ENCODE assay signal across 19 mouse cellular contexts in the genomic region with DNA sequence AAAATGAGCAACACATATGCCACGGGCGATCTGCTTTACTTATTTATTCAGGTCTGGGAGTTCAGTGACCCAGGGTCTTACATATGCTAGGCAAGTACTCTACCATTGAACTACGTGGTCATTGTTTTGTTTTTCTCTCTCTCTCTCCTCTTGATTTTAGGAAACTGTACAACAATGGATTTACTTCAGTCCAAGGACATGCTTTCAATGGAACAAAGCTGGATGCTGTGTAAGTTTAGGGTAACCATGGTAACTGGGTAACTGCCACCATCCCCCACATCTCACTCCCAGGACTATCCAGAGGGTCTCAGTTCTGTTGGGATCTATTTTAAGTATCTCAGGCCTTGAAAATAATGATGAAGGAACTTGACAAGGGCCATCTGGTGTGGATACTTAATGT.
DNase-seq lines count a peak whose midpoint lies in the region; ATAC-seq lines count a peak whose summit lies in the region.
"Had no signal": no experiment of that assay in that cellular context is flagged by ENCODE, and none has a peak within 500 bp of the region (broad histone marks: within the 10 kb centered on the region; RNA-seq: fewer than 3 reads in every experiment).

No protein-coding gene starts in this region.

- H3K9me3 ChIP-seq in forebrain, embryonic 11.5 days (ENCODE audit: control insufficient read depth, low read length) = no peaks in the 10 kb centered on the region
- no peaks in the 10 kb centered on the region for H3K9me3 ChIP-seq in forebrain, embryonic 10.5 days
- H3K9me3 ChIP-seq in neural tube, embryonic 11.5 days (ENCODE audit: control insufficient read depth, low read length) = no peaks in the 10 kb centered on the region
- H3K9me3 ChIP-seq in midbrain, embryonic 13.5 days = no peaks in the 10 kb centered on the region
- H3K9me3 ChIP-seq: heart, embryonic 13.5 days; limb, embryonic 12.5 days; neural tube, embryonic 13.5 days had no signal

- no peak overlapping the region for H3K27ac ChIP-seq in forebrain, embryonic 11.5 days (ENCODE audit: low read depth, low read length)
- H3K27ac ChIP-seq in forebrain, embryonic 10.5 days = no peak overlapping the region
- no peak overlapping the region for H3K27ac ChIP-seq in neural tube, embryonic 11.5 days (ENCODE audit: low read depth, low read length)
- no peak overlapping the region for H3K27ac ChIP-seq in midbrain, embryonic 13.5 days
- H3K27ac ChIP-seq: heart, embryonic 13.5 days; limb, embryonic 12.5 days; liver, embryonic 14.5 days; neural tube, embryonic 13.5 days had no signal

- intact Hi-C loops in left cerebral cortex, postnatal 25 days (cut with DNase I) = no loop called here

- no peak for DNase-seq in forebrain, embryonic 11.5 days (ENCODE audit: low spot score)
- DNase-seq in forebrain, embryonic 10.5 days (ENCODE audit: extremely low spot score, low spot score) = no peak
- DNase-seq in neural tube, embryonic 11.5 days (ENCODE audit: low spot score) = no peak
- no peak for DNase-seq in neural tube, embryonic 10.5 days (ENCODE audit: extremely low spot score, low spot score)
- DNase-seq in brain, embryonic 18.5 days (ENCODE audit: low read depth, low spot score) = peak; percentile 60
- no peak for DNase-seq in B cell, adult 2 months
- DNase-seq in left cerebral cortex, postnatal 25 days (ENCODE audit: low spot score in 2 of 2) = no peak
- DNase-seq: adrenal gland, adult 2 months; cerebellum, adult 8-10 months; embryo, embryonic 11 days; kidney, adult 8-10 months; kidney, postnatal 36 days; lung, postnatal 10 days; thymus, postnatal 36 days had no signal

- WGBS in forebrain, embryonic 11.5 days = 47% methylated on average over 3 of the region's 3 CpGs
- 65% methylated on average over 3 of the region's 3 CpGs for WGBS in forebrain, embryonic 10.5 days
- WGBS in neural tube, embryonic 11.5 days = 52% methylated on average over 3 of the region's 3 CpGs
- WGBS in midbrain, embryonic 13.5 days = 32% methylated on average over 3 of the region's 3 CpGs

- H3K27me3 ChIP-seq in forebrain, embryonic 11.5 days (ENCODE audit: control insufficient read depth, insufficient read depth, low read length) = no peaks in the 10 kb centered on the region
- H3K27me3 ChIP-seq in forebrain, embryonic 10.5 days (ENCODE audit: poor library complexity, severe bottlenecking) = no peaks in the 10 kb centered on the region
- no peaks in the 10 kb centered on the region for H3K27me3 ChIP-seq in neural tube, embryonic 11.5 days (ENCODE audit: control insufficient read depth, insufficient read depth, low read length)
- no peaks in the 10 kb centered on the region for H3K27me3 ChIP-seq in midbrain, embryonic 13.5 days
- H3K27me3 ChIP-seq: heart, embryonic 13.5 days; limb, embryonic 12.5 days; neural tube, embryonic 13.5 days had no signal

- peak; percentile 70 for ATAC-seq in forebrain, embryonic 11.5 days (replicated peaks; ENCODE audit: low FRiP score)
- ATAC-seq in neural tube, embryonic 11.5 days (ENCODE audit: insufficient read depth, low FRiP score, low TSS enrichment) = 0 out of 2 replicates have a peak, but pooled peaks have one; percentile 55
- ATAC-seq in midbrain, embryonic 13.5 days = peak; percentile 71

- no peaks in the 10 kb centered on the region for H3K4me1 ChIP-seq in forebrain, embryonic 11.5 days (replicated peaks; ENCODE audit: control insufficient read depth, insufficient read depth, low read length)
- peaks cover 14% of the 10 kb centered on the region for H3K4me1 ChIP-seq in forebrain, embryonic 10.5 days
- no peaks in the 10 kb centered on the region for H3K4me1 ChIP-seq in neural tube, embryonic 11.5 days (ENCODE audit: control insufficient read depth, insufficient read depth, low read length)
- peaks cover 10% of the 10 kb centered on the region for H3K4me1 ChIP-seq in midbrain, embryonic 13.5 days (replicated peaks)
- H3K4me1 ChIP-seq: heart, embryonic 13.5 days; limb, embryonic 12.5 days; neural tube, embryonic 13.5 days had no signal

- no peak overlapping the region for H3K9ac ChIP-seq in forebrain, embryonic 11.5 days (ENCODE audit: low read length)
- H3K9ac ChIP-seq in neural tube, embryonic 11.5 days (ENCODE audit: low read length) = no peak overlapping the region
- H3K9ac ChIP-seq in midbrain, embryonic 13.5 days (replicated peaks) = no peak overlapping the region
- H3K9ac ChIP-seq: heart, embryonic 13.5 days; limb, embryonic 12.5 days; liver, embryonic 14.5 days; neural tube, embryonic 13.5 days had no signal

- no peaks in the 10 kb centered on the region for H3K36me3 ChIP-seq in forebrain, embryonic 11.5 days (ENCODE audit: control insufficient read depth, insufficient read depth, low read length)
- H3K36me3 ChIP-seq in forebrain, embryonic 10.5 days (replicated peaks) = no peaks in the 10 kb centered on the region
- H3K36me3 ChIP-seq in neural tube, embryonic 11.5 days (ENCODE audit: control insufficient read depth, insufficient read depth, low read length) = no peaks in the 10 kb centered on the region
- H3K36me3 ChIP-seq in midbrain, embryonic 13.5 days = no peaks in the 10 kb centered on the region
- H3K36me3 ChIP-seq: heart, embryonic 13.5 days; limb, embryonic 12.5 days; neural tube, embryonic 13.5 days had no signal

- H3K4me3 ChIP-seq in forebrain, embryonic 11.5 days (ENCODE audit: low read depth, low read length) = no peak overlapping the region
- no peak overlapping the region for H3K4me3 ChIP-seq in forebrain, embryonic 10.5 days
- H3K4me3 ChIP-seq in neural tube, embryonic 11.5 days (ENCODE audit: low read depth, low read length) = no peak overlapping the region
- H3K4me3 ChIP-seq in midbrain, embryonic 13.5 days (replicated peaks) = no peak overlapping the region
- H3K4me3 ChIP-seq: heart, embryonic 13.5 days; limb, embryonic 12.5 days; neural tube, embryonic 13.5 days had no signal

- no peak overlapping the region for H3K4me2 ChIP-seq in forebrain, embryonic 11.5 days (ENCODE audit: low read depth, low read length, severe bottlenecking)
- H3K4me2 ChIP-seq in neural tube, embryonic 11.5 days (ENCODE audit: low read depth) = no peak overlapping the region
- no peak overlapping the region for H3K4me2 ChIP-seq in midbrain, embryonic 13.5 days (replicated peaks)
- H3K4me2 ChIP-seq: heart, embryonic 13.5 days; limb, embryonic 12.5 days; neural tube, embryonic 13.5 days had no signal
